Mouse (Mus musculus): ENCODE measurements around the gene Tcerg1l. TPM values are rescaled to one million over a fixed set of nuclear protein-coding genes. Genes with fewer than 3 reads are reported as not detected.

Gene Tcerg1l
- polyA plus RNA-seq (2014; fragmentation: Illumina TruSeq; extraction: RNeasy Lipid Tissue Mini Kit (QIAGEN cat#74804); ENCODE audit: low read depth, low replicate concordance): 0.63 TPM

DNA sequence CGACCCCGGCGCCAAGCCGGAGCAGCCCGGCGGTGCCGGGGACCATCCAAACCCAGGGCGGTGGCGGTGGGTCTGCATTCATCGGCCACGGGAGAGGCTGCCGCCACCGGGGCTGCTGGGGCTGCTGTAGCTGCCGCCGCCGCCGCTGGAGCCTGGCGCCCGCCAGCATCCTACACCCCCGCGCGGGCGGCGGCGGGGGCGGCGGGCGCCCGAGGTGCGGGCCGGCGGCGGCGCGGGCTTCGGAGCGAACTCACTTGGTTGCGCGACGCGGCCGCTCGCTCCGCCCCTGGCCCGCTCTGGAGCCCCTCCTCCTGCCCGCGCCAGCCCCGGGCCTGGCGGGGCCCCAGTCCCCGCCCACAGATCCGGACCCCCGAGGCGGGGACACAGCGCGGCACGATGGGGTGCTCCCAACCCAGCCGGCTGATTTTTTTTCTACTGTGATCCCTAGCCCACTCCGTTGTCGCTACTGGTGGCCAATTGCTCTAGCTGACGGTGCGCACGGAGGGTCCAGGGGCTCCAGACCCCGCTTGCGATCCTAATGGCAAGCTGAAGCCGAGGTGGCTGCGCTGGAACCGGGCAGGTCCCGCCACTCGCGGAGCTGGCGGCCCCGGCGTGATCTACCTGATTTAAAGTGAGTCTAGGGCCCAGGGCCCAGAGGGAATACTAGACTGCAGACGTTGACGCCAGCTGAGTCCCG is at the start of gene Tcerg1l:
Gene Tcerg1l, minus strand, starts transcription at position 246 of the 697 bp plus-strand sequence.

Data from sigmoid colon, adult 10 weeks (tissue).